Mouse (Mus musculus) adrenal gland, postnatal 10 days (tissue): ENCODE measurements around the gene Acbd5. TPM values are rescaled to one million over a fixed set of nuclear protein-coding genes. Genes with fewer than 3 reads are reported as not detected.

ENCODE experiments used
- DNase-seq: peaks from one replicate; pipeline ENCODE4 v3.0.0; 2021; ENCODE audit warnings: mixed read lengths
- total RNA-seq, 2 experiments: library from RNA; stranded (reverse); gene quantifications; 2 replicates each; pipeline ENCODE4 v1.2.3; 2021

The Acbd5 gene
- total RNA-seq, 2 experiments from 2014 or later = 65.0 to 68.6 TPM

- DNase-seq = peak; percentile 98
These were observed 1.2 kb downstream of the Acbd5 start for GRCm38 (mm10) chr2:23068894-23069744.

- DNase-seq = peak; percentile 9
These were observed 2.5 kb downstream of the Acbd5 start for GRCm38 (mm10) chr2:23070491-23070890.

GRCm38 (mm10) chr2:23071406-23071805, 3.4 kb downstream of the Acbd5 start:
- peak; percentile 14 for DNase-seq

GRCm38 (mm10) chr2:23075846-23076245, 7.9 kb downstream of the Acbd5 start:
- DNase-seq = no peak

- DNase-seq = no peak
These were observed 8.8 kb downstream of the Acbd5 start for GRCm38 (mm10) chr2:23076783-23077182.

- DNase-seq = no peak
These were observed 9.7 kb downstream of the Acbd5 start for GRCm38 (mm10) chr2:23077693-23078092.

- no peak for DNase-seq
These were observed 10.6 kb downstream of the Acbd5 start for GRCm38 (mm10) chr2:23078588-23078987.

- no peak for DNase-seq
These were observed 16.6 kb downstream of the Acbd5 start for GRCm38 (mm10) chr2:23084540-23084939.

- peak; percentile 30 for DNase-seq
These were observed 24.2 kb downstream of the Acbd5 start for GRCm38 (mm10) chr2:23092216-23092615.

GRCm38 (mm10) chr2:23097028-23097427, 29.1 kb downstream of the Acbd5 start:
- DNase-seq = no peak

- DNase-seq = no peak
These were observed 34.3 kb downstream of the Acbd5 start for GRCm38 (mm10) chr2:23102266-23102665.

- no peak for DNase-seq
These were observed 51.6 kb downstream of the Acbd5 start for GRCm38 (mm10) chr2:23119573-23119972.

GRCm38 (mm10) chr2:23155199-23155621, 87.2 kb downstream of the Acbd5 start:
- DNase-seq = no peak

- DNase-seq = peak; percentile 98
These were observed 88.0 kb downstream of the Acbd5 start, which contains the start of the genes Mastl and Yme1l1 for GRCm38 (mm10) chr2:23155777-23156607. Gene Mastl (minus strand): TSS chr2:23156024. Gene Yme1l1 (plus strand): TSS chr2:23156369.

GRCm38 (mm10) chr2:23156608-23157081, 88.7 kb downstream of the Acbd5 start:
- no peak for DNase-seq

Other genes with a start within 250 kb of the Acbd5 start
- 10 to 100 TPM; 17.8 to 22.0 TPM for gene Pdss1, start 172.6 kb upstream of the Acbd5 start, total RNA-seq
- gene Abi1, start 27.9 kb upstream of the Acbd5 start, total RNA-seq = 10 to 100 TPM; 57.6 to 57.8 TPM
- gene Mastl, start 87.9 kb downstream of the Acbd5 start, total RNA-seq = 1 to 10 TPM; 4.3 to 6.2 TPM
- gene Yme1l1, start 88.2 kb downstream of the Acbd5 start, total RNA-seq = 100 to 1,000 TPM in 1 of 2 experiments, 10 to 100 TPM in 1; 96.1 to 113 TPM
- not detected for gene 4931423N10Rik, start 139.3 kb downstream of the Acbd5 start, total RNA-seq